Mouse (Mus musculus) left cerebral cortex, adult 2 months (tissue): ENCODE measurements at regions not wholly inside any gene's neighbourhood (a gene's known extent, or its start where the extent isn't known, plus 50 kb on each side); places are given as distances from the start of the nearest gene placed in this dataset.
"Not testable (repeated sequence)": the region's sequence is repeated elsewhere in the genome, so short reads cannot be mapped to it uniquely, and the experiment has no call there.

Experiments
- DNase-seq, 2 experiments: peaks; one replicate each; pipeline ENCODE4 v3.0.0; 2021 to 2022; ENCODE audit warnings: low spot score in 2 of 2, mixed read lengths in 1 of 2; ENCODE audit errors: extremely low spot score in 1 of 2
- H3K27ac ChIP-seq: fragments of 200-600 bp; 2 replicates; pipeline ENCODE4 v1.8.1; 2022
- H3K4me3 ChIP-seq: fragments of 200-600 bp; 2 replicates; pipeline ENCODE4 v1.8.1; 2022
- CTCF ChIP-seq: fragments of 200-600 bp; IDR thresholded peaks from 2 replicates; pipeline ENCODE4 v1.8.1; 2022; ENCODE audit warnings: antibody characterized with exemption, mild to moderate bottlenecking, moderate library complexity
- intact Hi-C: fragments of 180-260 bp; cut with DNase I; formaldehyde crosslinking; loops from one replicate; pipeline ENCODE4 v1.15.1; 2025

- DNase-seq: no peak
- TF ChIP-seq CTCF: no peak
- intact Hi-C loops: no loop called here
- Histone ChIP-seq H3K4me3 (no peak overlapping the region), H3K27ac (no peak overlapping the region)
Observed at GRCm38 (mm10) chr11:26660878-26661277, 67.1 kb upstream of the Vrk2 start.

- intact Hi-C loops, H3K27ac ChIP-seq, DNase-seq, H3K4me3 ChIP-seq: not testable (repeated sequence)
Observed at GRCm38 (mm10) chr11:26649165-26649564, 55.4 kb upstream of the Vrk2 start.
